Mouse (Mus musculus): Measurements from ENCODE around the gene Pramef8. TPM values are rescaled to one million over a fixed set of nuclear protein-coding genes. Genes with fewer than 3 reads are reported as not detected.
"Not testable (repeated sequence)": the region's sequence is repeated elsewhere in the genome, so short reads cannot be mapped to it uniquely, and the experiment has no call there.

The Pramef8 gene
- total RNA-seq (2021) = 1 to 10 TPM; 9.4 to 9.7 TPM

DNA sequence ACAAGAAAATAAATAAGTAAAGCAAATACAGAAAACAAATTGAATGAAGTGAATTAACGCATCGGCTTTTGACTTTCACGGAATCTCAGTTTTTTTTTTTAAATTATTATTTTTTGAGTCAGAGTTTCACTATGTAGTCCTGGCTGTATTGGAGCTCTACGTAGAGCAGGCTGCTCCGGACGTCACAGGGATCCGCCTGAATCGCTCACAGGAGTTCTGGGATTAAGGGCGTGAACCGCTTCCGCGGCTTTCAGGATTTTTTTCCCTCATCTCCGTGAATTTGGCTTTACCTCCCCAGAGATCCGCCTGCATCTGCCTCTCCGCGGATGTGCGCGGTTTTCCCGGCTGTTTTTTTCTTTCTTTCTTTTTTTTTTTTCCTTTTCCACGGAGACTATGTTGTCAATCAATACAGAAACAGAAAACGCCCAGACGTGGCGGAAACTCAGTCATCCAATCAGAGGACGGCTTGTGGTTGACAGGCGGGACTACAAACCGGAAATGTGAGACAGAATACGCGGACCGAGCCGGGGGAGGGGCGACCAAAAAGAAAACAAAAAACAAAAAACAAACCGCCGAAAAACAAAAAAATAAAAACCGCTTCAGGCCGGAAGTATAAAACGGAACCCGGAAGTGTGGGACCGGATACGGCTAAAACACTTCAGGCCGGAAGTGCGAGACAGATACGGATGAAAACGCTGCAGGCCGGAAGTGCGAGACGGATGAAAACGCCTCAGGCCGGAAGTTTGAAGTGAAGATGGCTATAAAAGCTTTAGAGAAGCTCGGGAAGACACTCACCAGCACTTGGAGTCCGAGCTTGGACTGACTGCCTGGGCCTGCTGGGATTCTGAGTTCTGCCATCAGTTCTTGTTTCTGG, at the start of gene Pramef8:
Gene Pramef8 (plus strand): TSS at position 208 of the 874 bp plus-strand sequence.
- DNase-seq = peak; percentile 96
- intact Hi-C loops (cut with DNase I) = no loop called here

DNA sequence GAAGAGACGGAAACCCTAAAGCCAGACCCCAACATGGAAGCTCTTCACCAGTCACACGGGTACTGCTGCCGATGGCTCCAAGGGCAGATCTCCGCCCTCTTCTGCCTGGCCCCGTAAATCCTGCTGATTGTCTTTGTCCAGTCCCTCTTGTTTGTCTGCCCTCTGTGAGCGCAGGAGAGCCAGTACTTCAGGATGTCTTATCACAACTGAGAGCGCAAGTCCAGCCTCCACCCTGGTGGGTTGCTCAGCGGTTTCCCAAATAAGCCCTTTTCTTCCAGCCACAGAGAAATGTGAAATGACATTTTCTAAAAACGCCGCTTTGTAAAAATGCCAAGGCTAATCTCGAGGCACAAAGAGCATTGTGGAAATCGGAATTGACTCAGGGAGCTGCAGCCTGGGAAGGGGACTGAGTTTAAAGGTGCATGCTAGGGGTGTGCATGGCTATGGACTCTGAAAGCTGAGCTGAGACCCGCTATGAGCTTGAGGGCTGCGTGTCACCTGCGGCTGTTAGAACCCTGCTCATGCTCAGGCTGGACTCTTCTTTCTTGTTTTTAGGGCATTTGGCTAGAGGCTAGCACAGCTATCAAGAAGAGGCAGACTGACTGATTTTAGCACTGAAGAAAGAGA, 45.7 kb upstream of the Pramef8 start:
- no peak for DNase-seq
- intact Hi-C loops (cut with DNase I) = no loop called here

DNA sequence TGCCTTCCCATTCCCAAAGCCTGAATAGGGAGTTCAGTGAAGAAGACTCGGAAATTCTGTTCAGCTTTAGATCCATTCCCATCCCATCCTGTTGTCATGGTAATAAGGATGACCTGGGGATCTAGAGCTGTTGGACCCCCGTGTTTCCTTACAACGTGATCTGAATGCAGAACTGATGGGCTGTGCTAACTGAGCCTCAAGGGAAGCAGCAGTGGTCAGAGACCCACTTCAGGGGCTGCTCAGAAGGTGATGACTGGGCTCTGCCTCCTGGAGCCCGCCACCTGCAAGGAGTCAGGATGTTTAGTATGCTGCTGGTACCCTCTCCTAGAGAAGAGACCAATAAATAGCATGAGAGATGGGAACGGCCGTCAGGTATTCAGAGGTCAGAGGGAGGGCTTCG, 32.7 kb upstream of the Pramef8 start:
- no peak for DNase-seq
- intact Hi-C loops (cut with DNase I) = no loop called here

DNA sequence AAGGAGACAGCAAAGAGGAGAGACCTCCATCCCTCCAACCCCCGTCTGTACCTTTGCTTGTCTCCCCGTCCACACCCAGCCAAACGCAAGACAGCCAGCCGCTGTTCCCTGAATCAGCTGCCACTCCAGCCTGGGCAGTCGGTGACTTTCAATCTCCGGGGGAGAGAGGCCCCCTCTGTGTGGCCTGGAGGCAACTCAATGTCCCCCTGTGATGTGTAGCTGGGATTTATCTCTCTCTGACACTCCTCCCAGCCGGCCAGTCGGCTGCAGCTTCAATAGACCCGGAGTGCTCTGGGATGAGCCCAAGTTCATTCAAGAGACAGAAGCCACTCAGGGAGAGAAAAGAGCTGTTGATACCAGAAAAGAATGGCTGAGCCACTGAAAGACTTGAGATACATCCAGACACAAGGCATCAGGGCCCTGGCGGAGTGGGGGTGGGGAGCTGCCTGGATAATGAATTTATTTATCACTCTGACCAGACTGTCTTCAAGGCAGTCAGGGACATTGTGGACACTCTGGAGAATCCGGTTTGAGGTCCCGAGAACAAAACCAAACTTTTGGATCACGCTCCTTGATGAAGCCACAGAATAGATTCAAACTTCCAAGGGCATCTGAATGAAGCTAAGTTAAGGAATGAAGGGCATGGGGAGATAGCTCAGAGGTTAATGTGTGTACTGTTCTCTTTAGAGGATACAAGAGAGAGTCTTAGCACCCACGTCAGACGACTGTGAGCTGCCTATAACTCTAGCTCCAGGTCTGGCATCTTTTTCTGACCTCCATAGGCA, 32.1 kb upstream of the Pramef8 start:
- peak in 1 of 2 experiments; percentile 4 for DNase-seq
- intact Hi-C loops (cut with DNase I) = loop anchor here (1.0 to 5.0 kb wide), 3 partner anchors 55 to 353 kb away; no protein-coding TSS in a partner anchor

DNA sequence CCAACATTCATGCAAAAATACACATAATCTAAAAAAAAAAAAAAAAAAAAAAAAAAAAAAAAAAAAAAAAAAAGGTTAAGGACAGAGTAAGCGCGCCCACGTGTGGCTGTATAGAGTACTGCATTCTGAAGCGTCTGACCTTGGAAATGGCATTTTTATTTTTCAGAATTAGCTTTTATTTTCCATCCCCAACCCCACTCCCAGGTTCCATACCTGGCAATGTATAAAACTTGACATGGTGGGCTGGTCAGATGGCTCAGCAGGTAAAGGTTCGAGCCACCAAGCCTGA, 31.6 kb upstream of the Pramef8 start:
- DNase-seq = peak; percentile 8 to 52
- intact Hi-C loops (cut with DNase I) = loop anchor here (1.0 to 5.0 kb wide), 3 partner anchors 55 to 353 kb away; no protein-coding TSS in a partner anchor

DNA sequence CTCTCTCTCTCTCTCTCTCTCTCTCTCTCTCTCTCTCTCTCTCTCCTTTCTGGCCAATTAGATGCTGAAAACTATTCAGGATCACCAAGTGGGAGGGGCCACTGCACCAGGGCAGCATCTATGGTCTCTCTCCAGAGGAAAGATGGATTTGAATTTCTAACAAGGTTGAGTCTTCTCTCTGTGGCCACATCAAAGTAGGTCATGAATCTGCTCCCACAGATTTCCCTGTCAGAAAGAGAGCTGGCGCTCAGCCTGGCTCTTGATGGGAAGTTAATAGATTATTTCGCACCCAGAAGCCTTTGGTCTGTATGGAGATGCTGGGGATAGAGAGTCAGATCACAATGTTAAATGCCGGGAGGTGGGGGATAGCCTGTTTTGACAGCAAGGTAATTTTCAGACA, 30.1 kb upstream of the Pramef8 start:
- DNase-seq = no peak
- intact Hi-C loops (cut with DNase I) = loop anchor here (5.0 kb wide), 2 partner anchors 125 to 355 kb away; no protein-coding TSS in a partner anchor

DNA sequence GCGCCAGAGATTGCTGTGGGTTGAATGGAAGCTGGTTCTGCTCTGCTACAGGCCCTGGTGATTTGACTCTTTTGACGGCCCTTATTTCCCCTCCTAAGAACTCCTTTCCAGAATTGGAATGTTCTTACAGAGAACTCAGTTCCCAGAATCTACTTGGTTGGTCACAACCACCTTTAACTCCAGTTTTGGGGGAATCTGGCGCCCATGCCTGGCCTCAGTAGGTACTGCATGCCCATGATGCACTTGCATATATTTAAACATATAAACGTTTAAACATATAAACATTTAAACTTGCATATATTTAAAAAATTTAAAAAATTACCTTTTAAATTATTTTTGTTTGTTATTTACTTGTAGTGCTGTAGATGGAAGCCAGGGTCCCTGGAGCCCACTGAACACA, 28.6 kb upstream of the Pramef8 start:
- intact Hi-C loops (cut with DNase I) = loop anchor here (5.0 kb wide), 2 partner anchors 126 to 356 kb away; no protein-coding TSS in a partner anchor
- DNase-seq = no peak

DNA sequence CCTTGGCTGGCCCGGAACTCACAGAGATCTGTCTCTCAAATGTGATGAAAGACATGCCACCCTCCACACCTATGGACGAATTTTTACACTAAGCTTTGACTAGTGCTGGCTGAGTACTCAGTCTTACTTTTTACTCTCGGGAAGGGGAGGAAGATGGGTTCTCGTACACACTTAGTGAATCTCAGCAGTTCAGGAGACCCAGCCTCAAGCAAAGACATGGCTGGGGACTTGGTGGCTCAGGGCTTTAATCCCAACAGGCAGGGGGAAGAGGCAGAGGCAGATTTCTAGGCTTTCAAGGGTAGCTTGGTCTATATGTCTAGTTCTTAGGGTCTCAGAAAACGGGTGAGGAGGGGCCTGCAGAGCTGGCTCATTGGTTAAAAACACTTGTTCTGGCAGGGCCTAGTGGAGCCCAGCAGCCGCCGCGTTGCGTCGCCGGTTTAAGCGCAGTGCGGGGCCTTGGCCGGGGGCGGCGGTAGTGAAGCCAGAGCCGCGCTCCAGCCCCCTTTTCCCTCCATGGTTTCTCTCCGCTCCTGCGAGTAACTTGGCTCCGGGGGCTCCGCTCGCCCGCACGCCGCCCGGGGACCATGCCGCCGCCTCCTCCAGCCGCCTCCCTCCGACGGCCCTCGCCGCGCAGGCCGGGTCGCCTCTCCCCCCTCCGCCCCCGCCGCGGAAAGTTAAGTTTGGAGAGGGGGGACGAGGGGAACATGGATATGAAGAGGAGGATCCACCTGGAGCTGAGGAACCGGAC, 23.1 kb upstream of the Pramef8 start:
- DNase-seq = peak; percentile 54 to 61
- intact Hi-C loops (cut with DNase I) = no loop called here

DNA sequence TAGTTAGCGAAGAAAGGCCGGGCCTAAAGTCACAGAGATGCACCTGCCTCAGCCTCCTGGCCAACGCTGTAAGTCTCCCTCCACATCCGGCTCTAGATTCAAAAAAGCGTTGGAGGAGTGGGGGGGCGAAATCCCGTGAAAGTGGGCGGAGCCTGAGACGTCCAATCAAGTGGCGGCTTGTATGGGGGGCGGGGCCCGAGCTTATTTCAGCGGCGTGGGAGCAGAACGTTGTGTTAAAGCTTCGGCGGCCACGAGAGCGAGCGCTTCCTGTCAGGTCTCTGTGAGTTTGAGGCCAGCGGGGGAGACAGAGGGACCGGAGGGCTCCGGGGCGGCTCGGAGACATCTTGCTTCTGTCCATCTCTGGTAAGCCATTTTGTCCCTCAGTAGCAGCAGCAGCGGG, 18.0 kb upstream of the Pramef8 start, which contains the start of gene Pramel1:
Gene Pramel1 (plus strand): TSS at position 248 of the 400 bp plus-strand sequence.
- no peak for DNase-seq
- intact Hi-C loops (cut with DNase I) = no loop called here

DNA sequence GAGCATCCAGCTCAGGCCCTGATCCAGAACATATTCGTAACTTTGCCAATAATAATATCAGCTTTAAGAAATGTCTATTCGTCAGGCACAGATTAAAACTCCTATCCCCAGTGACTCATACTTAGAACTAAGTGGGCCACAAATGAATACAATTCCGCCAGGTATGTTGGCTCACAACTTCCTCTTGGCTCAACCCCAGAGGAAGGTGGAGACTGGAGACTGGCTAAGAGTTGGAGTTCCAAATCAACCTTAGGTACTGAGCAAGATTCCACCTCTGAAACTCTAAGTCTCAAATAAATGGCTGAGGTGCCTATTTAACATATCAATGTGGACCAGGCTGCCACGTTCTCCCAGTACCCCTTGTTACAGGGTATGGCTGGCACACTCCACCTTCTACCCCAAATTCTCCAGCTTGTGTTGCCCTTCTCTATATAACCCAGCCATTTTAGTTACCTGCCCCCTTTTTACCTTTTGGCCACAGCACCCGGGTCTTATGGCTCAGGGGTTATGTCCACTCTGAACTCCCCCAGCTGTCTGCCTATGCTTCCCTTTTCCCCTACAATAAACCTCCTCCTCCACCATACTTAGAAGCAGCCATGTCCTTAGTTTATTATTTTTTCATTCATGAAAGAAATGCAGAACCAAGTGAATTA, 534 bp upstream of the Pramef8 start:
- intact Hi-C loops (cut with DNase I) = no loop called here
- DNase-seq = peak in 1 of 2 experiments; percentile 22

DNA sequence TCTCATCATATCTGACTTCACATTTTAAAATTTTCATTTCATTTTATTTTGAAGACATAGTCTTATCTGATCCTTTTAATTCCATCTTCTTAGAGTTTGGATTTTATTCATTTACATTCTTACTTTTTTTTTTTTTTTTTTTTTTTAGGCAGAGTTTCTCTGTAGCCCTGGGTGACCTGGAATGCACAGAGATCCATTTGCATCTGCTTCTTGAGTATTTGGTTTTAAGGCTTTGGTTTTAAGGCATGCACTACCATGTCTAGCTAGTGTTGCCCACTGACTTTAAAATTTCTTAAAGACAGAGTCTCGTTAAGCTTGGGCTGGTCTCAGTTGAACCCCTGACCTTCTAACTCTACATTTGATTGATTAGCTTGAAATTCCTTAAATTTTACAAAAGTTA, 1.4 kb downstream of the Pramef8 start:
- intact Hi-C loops (cut with DNase I) = no loop called here

DNA sequence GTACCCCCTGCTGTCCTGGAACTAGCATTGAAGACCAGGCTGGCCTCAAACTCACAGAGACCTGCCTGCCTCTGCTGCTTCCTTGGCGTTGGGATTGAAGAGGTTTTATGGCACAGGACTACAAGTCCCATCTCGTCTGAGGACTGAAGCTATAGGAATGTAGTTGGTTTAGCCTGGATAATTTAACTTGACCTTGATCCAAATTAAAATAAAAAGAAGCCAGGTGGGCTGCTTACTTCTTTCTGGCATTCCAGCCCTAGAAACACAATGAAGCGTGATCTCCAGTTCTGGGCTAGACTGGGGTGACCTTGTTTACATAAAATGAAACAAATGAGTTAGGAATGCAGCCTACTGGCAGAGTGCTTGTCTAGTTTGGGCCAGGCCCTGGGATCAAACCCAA, 1.9 kb downstream of the Pramef8 start:
- no peak for DNase-seq
- intact Hi-C loops (cut with DNase I) = no loop called here

More for the DNA sequence above, 1.4 kb downstream of the Pramef8 start:
- no peak for DNase-seq

DNA sequence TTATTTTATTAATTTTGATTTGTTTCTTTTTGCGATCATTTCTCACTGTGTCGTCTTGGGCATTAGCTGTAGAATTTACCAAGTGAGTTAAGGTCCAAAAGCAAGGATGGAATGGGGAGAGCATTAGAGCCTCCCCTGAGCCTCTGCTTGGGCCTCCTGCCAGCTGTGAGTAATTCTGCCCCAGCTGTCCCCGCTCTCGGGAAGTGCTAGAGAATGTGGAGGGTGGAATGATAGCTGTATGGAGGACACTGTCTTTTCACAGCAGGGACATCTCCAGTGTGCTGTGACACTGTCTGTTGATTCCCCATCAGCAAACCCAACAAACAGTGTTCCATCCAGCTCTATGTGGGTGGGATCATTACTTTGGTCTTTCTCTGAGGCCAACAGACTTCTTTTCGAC, 14.5 kb downstream of the Pramef8 start:
- intact Hi-C loops (cut with DNase I) = not testable (repeated sequence)
- DNase-seq = peak; percentile 26 to 31

DNA sequence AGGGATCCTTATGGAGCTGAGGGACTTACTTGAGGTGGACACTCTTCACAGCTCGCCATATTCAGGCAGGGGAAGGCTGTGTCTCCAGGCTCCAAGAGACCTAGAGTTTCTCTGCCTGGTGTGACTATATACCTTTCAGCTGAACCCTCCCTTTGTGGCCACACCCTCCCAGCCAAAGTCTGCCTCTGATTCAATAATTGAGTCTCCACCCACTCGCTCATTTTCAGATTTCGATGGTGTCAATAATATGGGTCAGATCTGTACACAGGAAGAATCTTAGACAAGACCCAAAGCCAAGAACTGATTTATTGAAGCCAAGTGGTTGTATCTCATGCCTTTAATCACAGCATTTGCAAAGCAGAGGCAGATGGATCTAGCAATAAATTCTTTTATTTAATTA, 38.0 kb downstream of the Pramef8 start, which contains the start of gene Oog4:
Gene Oog4 (minus strand): TSS at position 101 of the 400 bp plus-strand sequence.
- no peak for DNase-seq
- intact Hi-C loops (cut with DNase I) = no loop called here

Other genes with a start within 250 kb of the Pramef8 start
- 10 to 100 TPM; 20.6 to 23.7 TPM for gene Prdm2, start 199.4 kb upstream of the Pramef8 start, total RNA-seq (2021)
- 10 to 100 TPM; 10.1 to 12.9 TPM for gene Pdpn, start 112.9 kb upstream of the Pramef8 start, total RNA-seq (2021)
- under 1 TPM in 1 of 2 experiments, not detected in 1; 0.14 TPM for gene Lrrc38, start 62.7 kb upstream of the Pramef8 start, total RNA-seq (2021)
- not detected for gene Pramel1, start 18.0 kb upstream of the Pramef8 start, total RNA-seq (2021)
- gene Oog4, start 37.9 kb downstream of the Pramef8 start, total RNA-seq (2021) = not detected
- not detected for gene Gm13043, start 98.9 kb downstream of the Pramef8 start, total RNA-seq (2021)
- gene Gm13040, start 123.5 kb downstream of the Pramef8 start, total RNA-seq (2021) = not detected
- gene BC080695, start 139.3 kb downstream of the Pramef8 start, total RNA-seq (2021) = not detected
- gene Gm13057, start 139.3 kb downstream of the Pramef8 start, total RNA-seq (2021) = not detected
- gene Gm13083, start 202.6 kb downstream of the Pramef8 start, total RNA-seq (2021) = not detected
- gene Gm13088, start 244.8 kb downstream of the Pramef8 start, total RNA-seq (2021) = not detected

Data from heart, postnatal 10 days (tissue).